Mouse (Mus musculus) hindbrain, embryonic 14.5 days (tissue): Measurements from ENCODE around the gene Gm5617. TPM values are rescaled to one million over a fixed set of nuclear protein-coding genes. Genes with fewer than 3 reads are reported as not detected.
"Not testable (repeated sequence)": the region's sequence is repeated elsewhere in the genome, so short reads cannot be mapped to it uniquely, and the experiment has no call there.

Experiments used
- ATAC-seq: fragments of 200-750 bp; cut with Nextera tagmentation; 2 replicates; pipeline ENCODE4 v1.8.0; 2017; ENCODE audit warnings: moderate number of reproducible peaks, mild to moderate bottlenecking, moderate TSS enrichment, moderate library complexity; ENCODE audit not compliant: low FRiP score
- DNase-seq: peaks from one replicate; pipeline ENCODE4 v3.0.0-alpha.2; 2015; ENCODE audit warnings: low spot score
- H3K27ac ChIP-seq: fragments of 300-500 bp; sonication (generic); 2 replicates; pipeline ENCODE4 v1.5.1; 2014; ENCODE audit warnings: mild to moderate bottlenecking, moderate library complexity
- H3K27me3 ChIP-seq: fragments of 300-500 bp; sonication (generic); 2 replicates; pipeline ENCODE4 v1.6.1; 2014; ENCODE audit warnings: mild to moderate bottlenecking, low read length, mixed read lengths; ENCODE audit not compliant: control insufficient read depth, insufficient read depth
- H3K36me3 ChIP-seq: fragments of 300-500 bp; sonication (generic); replicated peaks from 2 replicates; pipeline ENCODE4 v1.6.1; 2014; ENCODE audit not compliant: control insufficient read depth, insufficient read depth
- H3K4me1 ChIP-seq: fragments of 300-500 bp; sonication (generic); replicated peaks from 2 replicates; pipeline ENCODE4 v1.6.1; 2014; ENCODE audit warnings: antibody characterized with exemption, low read length, mixed read lengths; ENCODE audit not compliant: control insufficient read depth, insufficient read depth
- H3K4me2 ChIP-seq: fragments of 300-500 bp; sonication (generic); replicated peaks from 2 replicates; pipeline ENCODE4 v1.6.1; 2014; ENCODE audit warnings: mild to moderate bottlenecking, moderate library complexity
- H3K4me3 ChIP-seq: fragments of 300-500 bp; sonication (generic); replicated peaks from 2 replicates; pipeline ENCODE4 v1.5.1; 2014; ENCODE audit warnings: mild to moderate bottlenecking, low read length
- H3K9ac ChIP-seq: fragments of 300-500 bp; sonication (generic); 2 replicates; pipeline ENCODE4 v1.6.1; 2014
- H3K9me3 ChIP-seq: fragments of 300-500 bp; sonication (generic); 2 replicates; pipeline ENCODE4 v1.6.1; 2016; ENCODE audit warnings: low read length; ENCODE audit not compliant: control insufficient read depth
- WGBS: fragments of 180-500 bp; shearing (Covaris S2); extraction: QIAGEN DNeasy Blood & Tissue Kit; methylation state at CpG from one replicate; pipeline ENCODE4 v1.1.7; 2014; 5-methylcytosine and 5-hydroxymethylcytosine counted together
- microRNA-seq: library from miRNA; unstranded; fragments of <30 nt; microRNA quantifications from one replicate; pipeline ENCODE4, GENCODE M21; 2016
- polyA plus RNA-seq: library from polyadenylated mRNA; unstranded; fragments of >200 nt; fragmentation: Nextera tagmentation; extraction: Ambion mirVana; gene quantifications from 2 replicates; pipeline ENCODE4 v1.2.1, GENCODE M21; 2014

Gene Gm5617
- polyA plus RNA-seq, 1 experiment from 2014 or later: 28.4 TPM

DNA sequence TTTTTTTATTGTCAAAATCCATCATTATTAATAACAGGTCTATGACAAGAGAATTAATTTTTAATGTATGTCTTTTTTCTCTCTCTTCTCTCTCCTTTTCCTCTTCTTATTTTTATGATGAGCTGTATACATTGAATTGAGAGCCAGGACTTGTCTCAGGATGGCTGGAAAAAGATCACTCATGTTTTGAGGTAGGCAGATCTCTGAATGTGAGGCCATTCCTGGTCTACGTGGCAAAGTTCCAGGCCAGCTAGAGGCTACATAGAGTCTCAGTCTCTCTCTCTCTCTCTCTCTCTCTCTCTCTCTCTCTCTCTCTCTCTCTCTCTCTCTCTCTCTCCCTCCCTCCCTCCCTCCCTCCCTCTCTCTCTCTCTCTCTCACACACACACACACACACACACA is 42.4 kb downstream of the Gm5617 start:
- DNase-seq, H3K36me3 ChIP-seq, H3K27me3 ChIP-seq, ATAC-seq, H3K4me1 ChIP-seq, H3K4me3 ChIP-seq, H3K9ac ChIP-seq, H3K9me3 ChIP-seq, H3K27ac ChIP-seq: not testable (repeated sequence)
- 15% methylated on average over 1 of the region's 1 CpGs for WGBS
- H3K4me2 ChIP-seq: peak overlapping the region; percentile 49

DNA sequence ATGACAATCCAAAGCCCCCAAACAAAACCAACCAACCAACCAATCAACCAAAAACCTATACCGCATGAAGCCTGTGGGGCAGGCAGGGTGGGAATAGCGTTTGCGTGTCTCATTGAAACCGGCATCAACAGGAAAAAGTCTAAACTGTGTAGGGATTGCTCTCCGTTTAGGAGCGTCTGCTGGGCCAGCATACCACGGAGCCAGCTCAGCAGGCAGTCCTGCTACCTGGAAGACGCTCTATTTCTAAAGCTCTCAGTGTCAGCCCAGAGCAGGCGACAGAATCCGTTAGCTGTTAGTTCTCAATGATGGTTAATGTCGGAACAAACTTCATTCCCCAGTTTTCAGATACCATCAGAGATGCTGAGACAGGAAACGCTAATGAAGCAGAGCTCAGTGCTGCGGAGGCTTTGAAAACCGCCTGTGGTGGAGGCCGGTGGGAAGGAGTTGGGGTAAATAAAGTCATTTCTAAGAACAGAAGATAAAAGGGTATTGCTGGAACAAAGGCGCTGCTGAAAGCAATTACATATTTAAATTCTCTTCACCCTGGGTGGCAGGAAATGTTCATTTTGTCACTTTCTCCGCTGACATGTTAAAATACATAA is 42.9 kb downstream of the Gm5617 start:
- H3K27ac ChIP-seq: peak overlapping the region; percentile 51
- peak; percentile 43; the same call in 1 of the 2 replicates for ATAC-seq
- 1% methylated on average over 17 of the region's 17 CpGs for WGBS
- H3K27me3 ChIP-seq: no peaks in the 10 kb centered on the region
- DNase-seq: peak; percentile 36
- H3K4me2 ChIP-seq: peak overlapping the region; percentile 49
- H3K4me1 ChIP-seq: peaks cover 10% of the 10 kb centered on the region
- H3K4me3 ChIP-seq: peak overlapping the region; percentile 18
- H3K9ac ChIP-seq: peak overlapping the region; percentile 29; the same call in 1 of the 2 replicates
- no peaks in the 10 kb centered on the region for H3K36me3 ChIP-seq
- H3K9me3 ChIP-seq: no peaks in the 10 kb centered on the region; the same call in 1 of the 2 replicates

DNA sequence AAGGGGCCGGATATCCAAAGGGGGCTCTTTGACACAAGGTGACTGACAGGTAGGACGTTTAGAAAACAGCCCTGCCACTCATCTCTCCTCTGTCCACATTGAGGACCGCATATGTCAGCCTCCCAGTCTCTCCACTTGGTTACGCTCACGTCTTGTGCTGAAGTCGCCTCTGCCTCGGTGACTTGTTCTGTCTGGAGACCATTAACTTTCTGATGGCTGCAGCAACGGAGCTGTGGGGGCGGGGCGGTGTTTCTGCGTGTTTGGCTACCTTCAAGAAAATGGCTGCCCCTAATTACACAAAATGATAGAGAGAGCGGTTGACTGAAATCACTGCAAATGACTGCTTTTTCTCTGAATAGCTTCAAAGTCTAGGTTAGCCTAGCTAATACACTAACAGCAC is 43.4 kb downstream of the Gm5617 start:
- 9% methylated on average over 12 of the region's 12 CpGs for WGBS
- Histone ChIP-seq H3K4me2 (peak overlapping the region; percentile 49), H3K9ac (peak overlapping the region; percentile 29; the same call in 1 of the 2 replicates), H3K27ac (peak overlapping the region; percentile 51), H3K4me3 (peak overlapping the region; percentile 18), H3K4me1 (peaks cover 10% of the 10 kb centered on the region), H3K36me3 (no peaks in the 10 kb centered on the region), H3K27me3 (no peaks in the 10 kb centered on the region), H3K9me3 (no peaks in the 10 kb centered on the region; the same call in 1 of the 2 replicates)
- ATAC-seq: no peak
- DNase-seq: peak; percentile 42

Small RNA genes lying within 50 kb of the gene (microRNA-seq; reads per million reads assigned to microRNA genes)
- gene Gm23653: not detected

Other genes starting within 250 kb of the Gm5617 start
- 0.63 and 1.2 TPM in 2 replicates for gene Nxpe2, start 142.0 kb upstream of the Gm5617 start, polyA plus RNA-seq
- 83.7 and 98.8 TPM in 2 replicates for gene Rexo2, start 14.8 kb upstream of the Gm5617 start, polyA plus RNA-seq
- 78.8 and 80.7 TPM in 2 replicates for gene Rbm7, start 143 bp upstream of the Gm5617 start, polyA plus RNA-seq
- 0.51 and 0.87 TPM in 2 replicates for gene Nnmt, start 109.7 kb downstream of the Gm5617 start, polyA plus RNA-seq